Mouse (Mus musculus) heart, postnatal 14 days (tissue): ENCODE results near the gene Gpr25. TPM values are rescaled to one million over a fixed set of nuclear protein-coding genes. Genes with fewer than 3 reads are reported as not detected.

ENCODE experiments used
- DNase-seq, 2 experiments: peaks; one replicate each; pipeline ENCODE4 v3.0.0; 2021 to 2022
- intact Hi-C: fragments of 180-260 bp; cut with DNase I; formaldehyde crosslinking; loops from one replicate; pipeline ENCODE4 v1.15.1; 2025
- total RNA-seq, 2 experiments: library from RNA; stranded (reverse); gene quantifications; 2 replicates each; pipeline ENCODE4 v1.2.3; 2021

Gene Gpr25
- total RNA-seq, 2 experiments from 2014 or later, result not detected

DNA sequence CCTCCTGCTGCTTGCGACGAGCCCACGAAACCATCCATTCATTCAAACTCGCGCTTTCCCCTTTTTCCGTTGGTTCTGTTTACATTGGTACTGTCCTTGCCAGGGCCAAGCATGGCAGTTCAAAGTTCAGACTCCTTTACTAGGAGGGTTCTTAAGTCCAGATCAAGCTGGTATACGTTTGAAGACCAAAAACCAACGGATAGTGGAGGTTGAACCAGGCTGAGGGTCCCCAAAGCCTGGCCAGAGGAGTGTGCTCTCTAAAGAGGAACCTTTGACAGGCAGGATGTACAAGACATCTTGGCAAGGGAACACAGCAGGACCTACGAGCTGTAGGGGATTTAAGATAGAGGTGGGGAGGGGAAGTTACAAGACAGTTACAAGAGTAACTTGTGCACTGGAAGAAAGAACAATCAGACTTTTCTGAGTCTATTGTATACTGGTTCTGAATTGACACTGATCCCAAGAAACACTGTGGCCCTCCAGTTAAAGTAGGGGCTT is 26.0 kb downstream of the Gpr25 start:
- intact Hi-C loops, result no loop called here

DNA sequence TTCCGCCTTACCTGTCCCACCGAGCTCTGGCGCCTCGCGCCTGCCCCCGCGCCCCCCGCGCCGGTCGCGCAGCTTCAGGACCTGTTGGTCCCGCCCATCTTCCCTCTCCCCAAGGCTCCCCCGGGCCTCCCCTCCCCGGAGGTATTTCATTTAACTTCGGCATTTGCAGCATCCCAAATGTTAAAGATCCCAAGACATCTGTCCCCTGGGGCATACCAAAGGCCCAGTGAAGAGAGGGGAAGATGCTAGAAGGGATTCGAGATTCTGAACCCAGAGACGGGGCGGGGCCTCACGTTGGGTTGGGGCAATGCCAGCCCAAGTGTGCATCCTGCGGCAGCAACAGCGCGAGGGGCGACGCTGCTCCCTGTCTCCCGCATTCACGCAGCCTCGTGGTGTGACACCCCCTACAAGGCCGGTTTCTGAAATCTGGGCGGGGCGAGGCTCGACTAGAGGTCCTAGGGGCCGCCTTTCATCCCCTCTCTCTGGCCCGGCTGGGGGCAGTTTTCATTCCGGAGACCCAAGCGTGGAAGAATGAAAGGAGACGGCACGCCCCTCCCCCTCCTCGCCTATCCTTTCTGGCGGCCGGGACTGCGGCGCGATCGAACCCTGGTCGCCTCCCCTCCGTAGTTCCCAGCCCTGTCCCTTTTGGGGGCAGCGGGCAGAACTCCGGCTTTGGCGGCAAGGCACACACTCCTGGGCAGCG is 26.6 kb downstream of the Gpr25 start, which contains the start of gene Inava:
Gene Inava (minus strand): TSS at position 373 of the 703 bp plus-strand sequence.
- intact Hi-C loops, result no loop called here
- DNase-seq, result peak in 1 of 2 experiments; percentile 29

More for the DNA sequence above, 26.0 kb downstream of the Gpr25 start:
- no peak for DNase-seq

DNA sequence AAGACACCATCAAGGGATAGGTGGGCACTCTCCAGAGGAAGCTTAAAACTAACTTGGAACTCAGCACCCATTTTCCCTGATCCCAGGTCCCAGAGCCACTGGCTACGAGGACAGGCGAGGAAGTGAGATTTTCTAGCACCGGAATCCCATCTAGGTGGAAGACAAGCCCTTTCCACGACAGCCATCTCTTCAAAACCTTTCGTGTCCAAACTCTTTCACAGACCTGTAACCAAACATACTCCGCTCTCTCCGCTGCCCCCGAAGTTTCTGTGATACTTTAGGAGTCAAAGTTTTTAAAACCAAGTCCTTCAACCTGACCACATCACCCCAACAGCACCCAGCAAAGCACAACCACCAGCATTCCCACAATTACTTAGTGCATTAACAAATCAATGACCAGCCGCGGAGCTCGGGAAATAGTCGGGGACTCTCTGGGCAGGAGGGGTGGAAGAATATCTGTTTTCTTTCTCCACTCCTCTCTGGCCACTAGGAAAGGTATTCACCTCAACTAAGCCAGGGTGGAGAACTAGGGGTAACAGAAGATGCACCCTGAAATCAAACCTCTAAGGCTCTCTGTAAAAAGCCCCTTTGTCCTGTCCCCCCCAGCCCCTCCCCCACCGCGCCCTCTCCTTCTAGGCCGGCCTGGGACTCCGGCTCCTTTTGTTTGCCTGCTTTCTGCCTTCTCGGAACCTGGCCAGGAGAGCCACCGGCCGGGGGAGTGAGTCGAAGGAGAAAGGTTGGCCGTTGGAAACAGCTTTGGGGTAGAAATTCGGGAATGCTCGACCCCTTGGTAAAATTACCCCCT is 27.5 kb downstream of the Gpr25 start:
- intact Hi-C loops, result no loop called here
- no peak for DNase-seq

DNA sequence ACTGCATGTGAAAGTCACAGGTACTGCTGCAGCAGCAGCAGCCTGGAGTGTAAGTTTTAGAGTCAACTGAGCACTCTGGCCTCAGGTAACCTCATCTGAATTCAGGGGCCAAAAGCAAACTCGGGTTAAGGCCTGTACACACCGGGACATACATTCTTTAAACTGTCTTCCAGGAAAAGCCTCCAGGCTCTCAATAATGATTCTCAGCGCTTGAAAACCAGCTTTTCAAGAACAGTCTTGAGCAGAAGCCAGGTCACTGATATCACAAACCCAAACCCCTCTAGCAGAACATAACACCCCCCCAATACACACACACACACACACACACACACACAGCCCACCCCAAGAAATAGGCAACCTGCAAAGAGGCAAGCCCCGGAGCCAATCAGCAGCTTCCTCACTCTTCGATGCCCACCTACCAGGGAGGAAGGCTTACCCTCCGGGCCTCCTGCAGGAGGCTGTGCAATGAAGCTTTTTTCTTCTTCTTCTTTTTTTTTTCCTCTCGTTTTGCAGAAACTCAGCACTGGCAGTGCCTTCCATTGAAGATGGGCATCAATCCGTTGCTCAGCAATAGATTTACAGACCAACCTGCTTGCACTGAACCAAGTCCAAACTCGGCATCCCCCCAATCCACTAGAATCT is 28.3 kb downstream of the Gpr25 start:
- no peak for DNase-seq
- intact Hi-C loops, result no loop called here

DNA sequence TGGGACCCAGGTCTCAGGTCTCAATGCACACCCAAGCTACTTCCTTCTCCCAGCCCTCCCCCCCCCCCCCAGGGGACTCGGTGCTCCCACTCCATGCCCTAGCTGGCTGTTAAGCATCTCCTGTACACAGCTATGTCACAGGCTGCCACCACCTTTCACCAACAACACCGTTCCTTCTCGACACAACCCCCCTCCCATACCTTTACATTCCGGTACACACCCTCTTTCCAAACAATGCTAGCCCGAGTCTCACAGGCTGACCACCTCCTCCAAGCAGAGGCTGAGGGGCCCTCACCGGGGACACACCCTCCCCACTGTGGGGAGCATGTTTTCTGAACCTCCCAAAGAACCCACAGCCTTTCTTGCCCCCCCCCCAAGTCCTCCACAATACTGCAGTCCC is 29.1 kb downstream of the Gpr25 start:
- intact Hi-C loops, result no loop called here
- no peak for DNase-seq

DNA sequence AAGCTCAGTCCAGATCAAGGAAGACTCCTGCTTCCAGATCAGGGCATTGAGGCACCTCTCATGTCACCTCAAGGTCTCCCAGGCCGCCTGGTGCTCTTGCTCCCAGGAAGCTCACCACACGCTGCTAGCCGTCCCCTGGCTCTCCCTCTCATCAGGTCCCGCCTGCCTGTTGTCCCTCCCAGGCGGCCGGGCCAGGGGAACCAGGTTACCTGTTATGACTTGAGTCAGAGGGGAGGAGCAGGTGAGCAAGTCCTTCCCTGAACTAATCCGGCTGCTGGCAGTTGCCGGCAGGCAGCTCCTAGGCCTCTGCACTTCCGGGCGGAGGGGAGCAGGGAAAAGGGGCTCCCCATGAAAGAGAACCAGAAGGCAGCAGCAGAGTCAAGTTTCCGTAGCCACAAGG is 30.5 kb downstream of the Gpr25 start:
- intact Hi-C loops, result no loop called here
- DNase-seq, result no peak

DNA sequence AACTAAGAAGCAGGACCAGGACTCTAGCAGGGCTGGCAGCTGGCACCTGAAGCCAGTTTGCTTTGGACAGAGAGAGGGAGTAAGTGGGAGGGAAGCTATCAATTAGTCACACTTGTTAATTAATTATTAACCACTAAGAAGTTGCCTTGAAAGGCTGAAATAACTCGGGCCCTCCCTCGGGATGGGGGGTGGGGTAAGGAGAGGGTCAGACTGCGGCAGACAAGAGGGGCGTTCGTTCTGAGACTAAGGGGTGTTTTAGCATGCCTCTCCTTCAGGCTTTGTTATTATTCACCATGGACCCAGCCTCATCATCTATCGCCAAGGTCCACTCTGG is 31.7 kb downstream of the Gpr25 start:
- intact Hi-C loops, result no loop called here
- no peak for DNase-seq

DNA sequence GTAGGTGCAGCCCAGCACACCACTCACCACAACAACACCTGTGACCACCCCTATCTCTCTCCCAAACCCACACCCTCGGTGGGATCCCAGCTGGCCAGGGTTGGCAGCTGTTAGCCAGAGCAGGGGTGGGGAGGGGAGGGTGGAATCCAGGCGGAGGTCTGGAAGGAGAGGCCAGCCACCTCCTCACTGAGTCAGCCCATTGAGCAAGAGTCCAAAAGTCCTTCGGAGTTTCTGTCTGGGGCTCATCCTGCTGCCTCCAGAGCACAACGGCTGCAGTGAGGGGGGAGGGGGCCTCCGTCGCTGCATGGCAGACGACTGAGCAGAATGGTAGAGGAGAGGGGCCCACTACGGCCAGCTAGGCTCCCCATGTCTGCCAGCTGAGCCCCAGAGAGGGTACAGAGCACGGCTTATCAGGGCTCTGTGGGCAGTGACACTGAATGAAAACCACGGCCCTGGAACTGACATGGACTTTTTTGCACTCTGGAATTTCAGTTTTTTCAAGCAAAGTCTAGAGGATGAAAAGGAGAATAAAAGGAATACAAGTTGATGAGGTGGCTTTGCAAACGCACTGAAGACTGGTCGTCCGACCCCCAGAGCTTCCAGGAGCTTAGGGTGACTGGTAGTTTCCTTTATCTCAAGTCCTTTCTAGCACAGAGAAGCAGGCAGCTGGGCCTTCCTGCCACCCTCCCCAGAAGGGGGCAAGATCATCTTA is 32.2 kb downstream of the Gpr25 start:
- intact Hi-C loops, result no loop called here
- peak in 1 of 2 experiments; percentile 12 for DNase-seq

DNA sequence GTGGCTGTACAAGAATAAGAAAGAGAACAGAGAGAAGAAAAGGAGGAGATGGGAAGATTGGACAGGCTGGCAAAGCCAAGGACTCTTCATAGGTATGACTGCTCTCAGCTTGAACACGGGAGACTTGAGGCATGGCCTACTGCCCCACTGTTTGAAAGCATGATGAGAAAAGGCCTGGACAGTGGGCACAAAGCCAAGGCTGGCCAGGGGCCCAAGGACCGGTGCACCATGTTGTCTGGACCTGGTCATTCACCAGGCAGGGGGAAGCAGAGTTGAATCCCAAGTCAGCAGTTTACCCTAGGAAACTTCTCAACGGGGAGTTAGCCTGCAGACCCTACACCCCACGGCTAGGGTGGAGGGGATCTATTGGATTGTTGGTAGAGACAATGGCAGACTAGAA is 32.8 kb downstream of the Gpr25 start:
- no peak for DNase-seq
- intact Hi-C loops, result no loop called here

DNA sequence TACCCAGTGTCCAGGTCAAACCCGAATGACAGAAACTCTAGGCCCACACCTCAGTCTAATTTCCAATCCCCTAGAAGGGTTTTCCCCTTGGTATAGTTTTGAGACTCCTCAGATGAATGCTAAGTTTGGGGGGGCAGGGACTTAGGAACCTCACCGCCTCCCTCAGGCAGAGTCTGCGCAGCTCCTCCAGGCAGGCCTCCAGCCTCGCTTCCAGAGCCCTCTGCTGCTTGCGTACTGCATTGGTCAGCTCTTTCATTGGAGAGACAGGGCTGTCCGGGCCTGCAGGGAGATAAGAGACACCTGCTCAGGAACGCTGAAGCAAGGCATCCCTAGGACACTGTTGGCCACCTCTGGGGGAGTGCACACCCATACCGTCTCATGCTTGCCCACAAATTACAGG is 34.0 kb downstream of the Gpr25 start:
- intact Hi-C loops, result no loop called here
- DNase-seq, result no peak

DNA sequence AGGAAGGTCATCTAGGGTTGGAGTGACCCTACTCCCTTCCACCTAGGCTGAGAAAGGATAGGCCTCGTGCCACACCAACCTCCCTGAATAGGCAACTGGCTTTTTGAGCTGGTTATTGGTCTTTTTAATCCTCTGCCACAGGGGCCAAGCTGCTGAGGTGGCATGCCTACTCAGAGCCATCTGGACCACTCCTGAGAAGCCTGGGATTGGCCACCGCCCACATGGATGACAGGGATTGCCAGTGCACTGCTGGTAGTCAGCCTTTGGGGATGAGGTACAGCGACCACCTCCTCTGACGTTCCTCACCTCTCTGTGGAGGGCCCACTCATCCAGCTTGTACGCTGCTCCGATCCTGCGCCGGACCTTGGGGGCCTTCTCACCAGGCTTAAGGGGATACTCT is 34.8 kb downstream of the Gpr25 start:
- intact Hi-C loops, result no loop called here
- no peak for DNase-seq

DNA sequence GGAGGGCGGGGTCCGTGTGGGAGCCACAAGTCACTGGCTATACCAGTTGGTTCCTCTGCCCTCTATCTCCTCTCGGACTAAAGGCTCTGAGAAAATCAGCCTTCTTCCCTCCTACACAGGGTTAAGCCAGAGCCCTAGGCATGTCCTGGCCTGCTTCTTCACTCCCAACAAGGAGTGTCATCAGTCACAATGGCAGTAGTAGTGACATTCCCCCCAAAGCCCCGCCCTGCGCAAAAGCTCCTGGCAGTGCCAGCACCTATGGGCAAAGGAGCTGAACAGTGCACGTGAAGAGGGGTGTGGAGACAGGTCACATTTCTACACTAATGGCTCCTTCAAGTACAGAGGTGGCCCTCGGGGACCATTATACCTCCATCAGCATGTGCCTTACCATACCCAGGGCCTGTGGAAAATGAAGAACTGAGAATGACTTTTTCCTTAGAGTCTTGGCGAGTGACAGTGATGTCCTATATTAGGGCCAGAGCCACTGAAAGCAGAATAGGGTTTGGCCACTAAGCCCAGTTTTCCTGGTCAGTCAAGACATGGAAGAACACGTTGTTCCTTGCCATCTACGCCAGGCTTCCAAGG is 36.8 kb downstream of the Gpr25 start:
- intact Hi-C loops, result no loop called here
- DNase-seq, result no peak

DNA sequence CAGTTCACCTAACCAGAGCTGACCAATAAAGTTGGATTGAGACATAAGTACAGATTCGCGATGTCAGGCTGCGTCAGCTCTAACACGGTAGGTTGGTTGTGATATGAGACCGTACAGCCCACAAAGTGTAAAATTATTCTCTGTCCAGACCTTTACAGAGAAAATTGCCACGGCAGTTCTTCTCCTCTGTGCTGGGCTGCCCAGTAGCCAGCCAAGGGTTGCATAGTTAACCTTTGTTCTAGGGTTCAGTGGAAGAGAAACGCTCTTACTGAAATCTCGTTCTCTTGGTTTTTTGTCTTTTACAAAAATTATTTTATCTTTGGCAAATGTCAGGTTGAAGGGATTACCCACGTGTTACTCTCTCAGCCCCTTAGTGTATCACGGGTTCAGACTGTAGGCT is 38.3 kb downstream of the Gpr25 start:
- intact Hi-C loops, result no loop called here
- no peak for DNase-seq

DNA sequence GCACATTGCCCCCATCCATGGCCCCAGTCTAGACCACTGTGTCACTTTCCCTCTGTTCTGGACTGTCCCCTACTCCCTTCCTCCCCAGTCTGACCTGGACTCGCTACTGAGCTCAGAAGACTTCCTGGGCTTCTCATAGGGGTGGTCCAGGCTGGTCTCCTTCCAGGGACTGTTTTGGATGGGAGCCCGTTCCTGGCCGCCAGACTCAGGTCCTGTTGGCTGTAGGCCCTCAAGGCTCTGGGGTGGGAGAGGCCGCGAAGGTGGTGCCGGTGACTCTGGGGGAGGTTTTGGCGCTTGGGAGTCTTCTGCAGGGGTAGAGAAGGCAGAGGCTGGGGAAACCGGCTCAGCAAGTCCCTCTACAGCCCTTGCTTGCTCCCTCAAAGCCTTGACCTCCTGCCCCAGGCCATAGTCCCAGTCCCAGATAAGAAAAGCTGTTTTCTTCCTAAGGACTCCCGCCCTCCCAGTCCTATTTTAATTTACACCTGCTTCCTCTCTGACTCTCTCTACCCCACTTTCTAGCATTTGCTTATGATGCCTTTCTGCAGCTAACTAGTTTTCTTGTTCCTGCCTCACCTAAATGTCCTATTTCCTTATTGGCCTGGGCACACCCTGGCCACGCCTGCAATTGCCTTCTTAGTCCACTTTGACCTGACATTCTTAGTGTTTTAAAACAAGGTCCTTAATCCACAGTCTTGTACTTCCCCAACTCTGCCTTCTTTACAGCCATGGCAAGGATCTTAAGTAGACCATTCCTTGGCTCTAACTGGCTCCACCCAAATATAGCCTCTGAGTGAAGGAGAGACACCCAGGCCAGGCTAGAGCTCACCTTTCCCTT is 40.4 kb downstream of the Gpr25 start:
- intact Hi-C loops, result no loop called here
- no peak for DNase-seq

DNA sequence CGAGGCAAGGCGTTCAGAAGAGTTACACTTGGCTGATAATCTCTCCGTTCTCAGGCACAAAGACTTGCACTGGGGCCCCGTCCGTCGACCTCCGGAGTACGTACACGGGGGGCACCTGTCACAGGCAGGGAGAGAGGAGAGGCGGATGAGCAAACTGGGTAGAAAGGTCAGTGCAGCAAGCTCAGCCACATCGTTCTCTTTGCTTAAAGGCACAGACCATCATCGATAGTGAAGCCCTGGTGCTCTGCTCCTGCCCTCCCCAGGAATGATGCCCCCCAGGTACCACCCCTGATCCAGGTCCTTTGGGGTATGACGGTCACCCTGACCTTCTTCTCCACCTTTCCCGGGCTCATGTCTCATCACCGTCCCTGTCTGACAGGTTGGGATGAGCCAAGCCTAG is 46.4 kb downstream of the Gpr25 start:
- intact Hi-C loops, result loop anchor here (5.0 kb wide), 1 partner anchor 152 kb away; no protein-coding TSS in a partner anchor

DNA sequence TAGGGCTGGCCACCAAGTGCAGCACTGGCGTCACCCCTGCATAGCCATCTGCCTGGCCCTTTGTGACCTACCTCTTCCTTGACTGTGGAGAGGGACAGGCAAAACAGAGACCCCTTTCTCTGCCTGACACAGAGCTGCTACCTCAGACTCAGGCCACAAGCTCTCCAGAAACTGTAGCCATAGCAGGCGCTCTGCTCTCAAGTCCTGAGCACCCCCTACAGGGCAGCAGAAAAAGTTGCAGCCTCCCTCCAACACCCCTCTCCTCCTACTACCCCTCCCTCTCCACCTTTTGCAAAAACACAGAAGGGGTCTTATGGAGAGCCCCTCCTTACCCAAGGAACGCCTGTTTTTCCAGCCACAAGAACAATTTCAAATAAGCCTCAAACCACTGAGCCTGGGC is 47.9 kb downstream of the Gpr25 start, which contains the start of gene Mroh3:
Gene Mroh3 (minus strand): TSS at position 26 of the 400 bp plus-strand sequence.
- intact Hi-C loops, result loop anchor here (2.0 to 5.0 kb wide), 2 partner anchors 42 to 151 kb away; no protein-coding TSS in a partner anchor
- peak; percentile 25 to 45 for DNase-seq

More for the DNA sequence above, 46.4 kb downstream of the Gpr25 start:
- no peak for DNase-seq
